Comparison of ENCODE assay signal across 12 mouse cellular contexts in the genomic region with DNA sequence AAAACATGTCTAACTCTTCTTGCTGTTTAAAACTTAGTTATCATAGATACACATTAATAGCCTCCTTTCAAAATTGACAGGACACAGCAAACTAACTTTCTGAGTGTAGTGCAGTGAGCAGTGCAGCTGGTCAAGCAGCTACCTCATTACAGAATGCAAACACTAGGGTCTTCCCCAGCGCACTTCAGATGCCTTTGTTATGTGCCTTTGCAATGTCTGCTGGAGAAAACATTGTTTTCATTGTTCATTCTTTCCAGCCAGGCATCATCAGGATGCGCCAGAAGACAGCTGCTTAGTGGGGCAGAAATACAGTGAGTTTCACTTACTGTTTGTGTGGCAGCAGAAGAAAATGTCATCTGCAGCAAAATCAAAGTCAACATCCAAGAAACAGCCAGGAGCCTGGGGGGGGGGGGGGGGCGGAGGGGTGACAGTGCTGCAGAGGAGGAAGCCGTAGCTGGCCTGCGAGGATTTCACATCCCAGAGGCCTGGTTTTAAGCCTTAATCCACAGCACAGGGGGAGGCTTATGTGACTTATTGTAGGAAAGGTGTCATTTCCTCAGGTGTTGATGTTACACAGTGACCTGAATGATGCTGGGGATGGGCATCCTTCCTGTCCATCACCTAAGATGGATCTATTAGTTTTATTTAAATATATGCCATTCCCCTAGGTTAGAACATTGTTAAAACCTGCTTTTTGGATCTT.
DNase-seq lines count a peak whose midpoint lies in the region; ATAC-seq and TF ChIP-seq lines count a peak whose summit lies in the region.
"Had no signal": no experiment of that assay in that cellular context is flagged by ENCODE, and none has a peak within 500 bp of the region (broad histone marks: within the 10 kb centered on the region; RNA-seq: fewer than 3 reads in every experiment).

No protein-coding gene starts in this region.

- DNase-seq in CD4-positive, CD25-positive, alpha-beta regulatory T cell, adult 2 months (ENCODE audit: low read depth, low spot score): peak; percentile 29
- DNase-seq in thymus, adult 2 months: no peak
- no peak for DNase-seq in thymus, postnatal 10 days (ENCODE audit: low spot score in 2 of 2)
- DNase-seq in midbrain, embryonic 11.5 days (ENCODE audit: low spot score, missing footprints): no peak
- peak; percentile 27 for DNase-seq in splenic B cell, adult 2 months (ENCODE audit: low read depth, low spot score)
- no peak for DNase-seq in gastrocnemius, postnatal 36 days
- DNase-seq in T-cell, adult 2 months (ENCODE audit: low spot score): no peak
- DNase-seq: cerebellum, adult 11 months; heart, adult 2 months; lung, embryonic 14.5 days had no signal

- no peaks in the 10 kb centered on the region for H3K36me3 ChIP-seq in thymus, adult 2 months (ENCODE audit: control insufficient read depth, insufficient read depth, low read length)
- peaks cover 3% of the 10 kb centered on the region; the same call in 1 of the 2 replicates for H3K36me3 ChIP-seq in midbrain, embryonic 11.5 days (ENCODE audit: control insufficient read depth, insufficient read depth, low read length)
- H3K36me3 ChIP-seq in splenic B cell, adult 2 months (ENCODE audit: control insufficient read depth, insufficient read depth, low read length, poor library complexity, severe bottlenecking): no peaks in the 10 kb centered on the region

- H3K4me2 ChIP-seq in midbrain, embryonic 11.5 days: no peak overlapping the region
- H3K4me2 ChIP-seq: limb, embryonic 12.5 days; lung, embryonic 14.5 days had no signal

- 0 out of 2 replicates have a peak overlapping the region, but pooled peaks have one; percentile 7 for H3K27ac ChIP-seq in thymus, adult 2 months (ENCODE audit: control insufficient read depth, insufficient read depth, low read length)
- H3K27ac ChIP-seq in midbrain, embryonic 11.5 days (ENCODE audit: low read depth, low read length): peak overlapping the region; percentile 51
- H3K27ac ChIP-seq: heart, adult 2 months; limb, embryonic 12.5 days had no signal

- no peak overlapping the region for H3K9ac ChIP-seq in midbrain, embryonic 11.5 days (ENCODE audit: low read length)
- H3K9ac ChIP-seq: limb, embryonic 12.5 days; lung, embryonic 14.5 days had no signal

- H3K9me3 ChIP-seq in midbrain, embryonic 11.5 days (ENCODE audit: control insufficient read depth, low read length): no peaks in the 10 kb centered on the region
- H3K9me3 ChIP-seq: limb, embryonic 12.5 days had no signal

- H3K4me1 ChIP-seq in thymus, adult 2 months (replicated peaks; ENCODE audit: control insufficient read depth, insufficient read depth, low read length): peaks cover 16% of the 10 kb centered on the region
- H3K4me1 ChIP-seq in midbrain, embryonic 11.5 days (ENCODE audit: control insufficient read depth, insufficient read depth, low read length): peaks cover 3% of the 10 kb centered on the region
- H3K4me1 ChIP-seq: limb, embryonic 12.5 days had no signal

- no peak for TF ChIP-seq POLR2A in thymus, adult 2 months (IDR thresholded peaks at IDR 0.05; ENCODE audit: control insufficient read depth, extremely low read depth, insufficient read depth, low read length, poor library complexity)

- H3K27me3 ChIP-seq in thymus, adult 2 months (ENCODE audit: control insufficient read depth, insufficient read depth, low read length): no peaks in the 10 kb centered on the region
- H3K27me3 ChIP-seq in midbrain, embryonic 11.5 days (ENCODE audit: control insufficient read depth, insufficient read depth, low read length): no peaks in the 10 kb centered on the region
- H3K27me3 ChIP-seq in splenic B cell, adult 2 months (ENCODE audit: control insufficient read depth, insufficient read depth, low read length, poor library complexity, severe bottlenecking): no peaks in the 10 kb centered on the region
- H3K27me3 ChIP-seq: limb, embryonic 12.5 days had no signal

- intact Hi-C loops in gastrocnemius, postnatal 36 days (cut with DNase I): no loop called here

- no peak overlapping the region for H3K4me3 ChIP-seq in thymus, adult 2 months (ENCODE audit: control insufficient read depth, insufficient read depth, low read length)
- no peak overlapping the region for H3K4me3 ChIP-seq in midbrain, embryonic 11.5 days (ENCODE audit: low read depth, low read length)
- H3K4me3 ChIP-seq: heart, adult 2 months; limb, embryonic 12.5 days had no signal

- no peak for ATAC-seq in CD4-positive, CD25-positive, alpha-beta regulatory T cell, adult 4 months
- ATAC-seq in midbrain, embryonic 11.5 days (ENCODE audit: low FRiP score): peak; percentile 68; the same call in 1 of the 2 replicates

- WGBS in thymus, adult 2 months: 75% methylated on average over 5 of the region's 5 CpGs
- WGBS in midbrain, embryonic 11.5 days: 34% methylated on average over 5 of the region's 5 CpGs

- TF ChIP-seq CTCF in thymus, adult 2 months (IDR thresholded peaks at IDR 0.05; ENCODE audit: borderline replicate concordance, control insufficient read depth, extremely low read depth, insufficient read depth, low read length, poor library complexity): no peak

Comparison
In these comparisons a context has a peak if more than half of its experiments do, and no peak if none do; other contexts are left out.
1. DNase-seq: peak in CD4-positive, CD25-positive, alpha-beta regulatory T cell, adult 2 months (single experiment) and splenic B cell, adult 2 months (single experiment); none in thymus, adult 2 months (single experiment), thymus, postnatal 10 days (0 of 2), midbrain, embryonic 11.5 days (single experiment), gastrocnemius, postnatal 36 days (0 of 2) and T-cell, adult 2 months (single experiment).